Mouse (Mus musculus): Measurements from ENCODE around the gene Rgs6. TPM values are rescaled to one million over a fixed set of nuclear protein-coding genes. Genes with fewer than 3 reads are reported as not detected.

Gene Rgs6
- total RNA-seq, 1 experiment from 2014 or later = not detected

DNA sequence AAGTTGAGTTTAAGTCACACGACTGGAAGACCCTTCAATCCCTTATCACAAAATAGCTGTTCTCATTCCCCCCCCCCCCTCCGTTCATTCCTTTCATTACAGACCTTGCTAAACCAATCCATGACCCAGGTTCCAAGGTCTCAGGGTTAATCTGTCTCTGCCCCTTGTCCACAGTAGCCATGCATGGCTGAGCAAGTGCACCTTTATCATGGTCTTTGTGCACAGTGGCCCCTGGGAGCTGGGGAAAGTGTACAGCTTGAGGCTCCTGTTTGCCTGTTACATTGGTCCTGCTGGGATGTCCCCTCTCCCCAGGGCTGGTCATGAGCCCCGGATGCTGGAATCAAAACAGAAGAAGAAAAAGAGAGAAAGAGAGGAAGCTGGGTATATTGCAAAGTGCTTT lies 522.6 kb downstream of the Rgs6 start:
- ATAC-seq (replicated peaks; ENCODE audit: low read depth, poor library complexity, severe bottlenecking) = no peak

DNA sequence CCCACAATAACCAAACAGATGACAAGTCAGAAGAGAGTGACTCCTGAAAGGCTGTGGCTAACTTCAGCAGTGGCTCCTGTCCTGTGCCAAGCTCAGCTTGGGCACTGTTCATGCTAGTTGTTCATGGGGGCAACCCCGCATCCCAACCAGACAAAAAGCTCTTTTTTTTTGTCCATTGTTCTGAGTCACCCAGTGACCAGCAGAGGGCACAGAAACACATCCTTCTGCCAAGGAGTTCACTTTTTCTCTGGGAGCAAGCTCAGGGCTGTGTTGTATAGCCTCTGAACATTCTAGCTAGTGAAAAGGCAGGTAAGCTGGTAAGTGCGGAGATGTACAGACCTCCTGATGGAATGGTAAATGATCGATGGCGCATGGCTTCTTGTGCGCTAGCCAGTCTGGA lies 524.2 kb downstream of the Rgs6 start:
- ATAC-seq (replicated peaks; ENCODE audit: low read depth, poor library complexity, severe bottlenecking) = peak; percentile 43; the same call in 1 of the 2 replicates

DNA sequence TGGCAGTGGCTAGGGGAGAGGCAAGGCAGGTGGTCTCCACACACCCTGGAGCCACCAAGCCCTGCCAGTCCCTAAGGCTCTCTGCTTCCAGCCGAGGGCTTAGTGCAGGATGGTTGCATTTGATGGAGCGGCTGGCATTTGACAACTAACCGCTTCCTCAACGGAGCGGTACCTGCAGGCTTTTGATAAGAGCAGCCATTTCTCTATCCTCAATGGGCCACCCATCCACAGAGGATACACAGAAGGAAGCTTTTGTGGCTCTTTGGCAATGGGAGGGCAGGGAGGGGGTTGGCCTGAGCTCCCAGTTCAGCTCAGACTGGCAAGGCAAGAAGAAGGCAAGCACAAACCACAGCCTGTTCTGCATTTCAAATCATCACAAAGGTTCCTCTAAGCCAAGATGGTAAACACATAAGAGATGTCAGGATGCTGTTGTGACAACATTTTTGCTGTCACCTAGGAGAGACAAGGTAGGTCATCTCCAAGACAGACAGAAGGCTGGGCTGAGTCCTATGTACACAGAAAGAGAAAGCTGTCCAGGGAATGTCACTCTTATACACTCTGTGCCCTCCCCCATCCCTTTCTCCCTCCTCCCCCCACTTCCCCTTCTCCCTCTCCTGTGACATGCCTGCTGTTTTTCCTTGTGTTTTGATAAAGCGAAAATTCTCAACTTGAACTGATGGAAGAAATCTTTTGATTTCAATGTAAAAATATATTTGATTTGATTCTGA lies 525.0 kb downstream of the Rgs6 start:
- peak; percentile 83 for ATAC-seq (replicated peaks; ENCODE audit: low read depth, poor library complexity, severe bottlenecking)

DNA sequence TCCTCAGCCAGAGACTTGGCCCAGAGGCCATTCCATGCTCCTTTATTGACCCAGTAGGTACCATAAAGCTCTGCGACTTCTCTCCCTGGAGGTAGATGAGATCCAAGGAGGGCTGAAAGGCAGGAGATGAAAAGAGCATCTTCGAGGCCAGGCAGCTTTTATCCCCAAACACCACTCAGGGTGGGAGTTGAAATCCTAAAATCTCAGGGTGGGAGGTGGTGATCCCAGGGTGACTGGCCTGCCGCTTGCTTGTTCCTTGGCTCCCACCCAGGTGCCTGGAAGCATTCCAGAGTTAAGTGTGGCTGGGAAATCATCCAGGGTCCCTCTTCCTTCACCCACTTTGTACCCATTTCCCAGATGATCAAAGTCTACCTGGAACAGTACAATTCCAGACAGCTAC lies 525.9 kb downstream of the Rgs6 start:
- ATAC-seq (replicated peaks; ENCODE audit: low read depth, poor library complexity, severe bottlenecking) = no peak

DNA sequence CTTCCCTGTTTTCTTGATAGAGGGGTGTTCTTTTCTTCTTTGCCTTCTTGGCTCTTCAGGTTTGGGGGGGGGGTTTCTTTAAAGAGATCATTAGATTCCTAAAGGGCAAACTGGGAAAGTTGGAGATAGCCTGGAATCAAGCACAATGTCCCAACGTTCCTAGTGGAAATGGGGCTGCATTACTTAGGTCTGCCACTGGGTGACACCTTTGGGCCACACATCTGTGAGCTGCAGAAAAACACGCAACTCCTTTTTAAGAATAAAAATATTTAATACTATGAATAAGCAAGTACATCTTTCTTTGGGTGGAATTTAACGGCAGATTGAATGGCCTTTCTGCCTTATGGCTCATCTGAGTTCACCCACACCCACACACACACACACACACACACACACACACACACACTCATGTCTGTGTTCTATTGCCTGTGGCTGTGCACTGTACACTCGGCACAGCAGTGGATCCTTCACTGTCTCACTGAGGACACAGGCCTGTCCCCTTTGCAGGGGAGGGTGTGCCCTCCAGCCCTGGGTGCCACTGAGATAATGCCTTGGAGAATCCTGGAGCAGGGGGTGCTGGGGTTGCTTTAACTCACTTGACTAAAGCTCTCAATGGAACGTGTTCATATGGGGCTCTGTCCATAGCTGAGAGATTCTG lies 526.4 kb downstream of the Rgs6 start:
- peak; percentile 48; the same call in 1 of the 2 replicates for ATAC-seq (replicated peaks; ENCODE audit: low read depth, poor library complexity, severe bottlenecking)

DNA sequence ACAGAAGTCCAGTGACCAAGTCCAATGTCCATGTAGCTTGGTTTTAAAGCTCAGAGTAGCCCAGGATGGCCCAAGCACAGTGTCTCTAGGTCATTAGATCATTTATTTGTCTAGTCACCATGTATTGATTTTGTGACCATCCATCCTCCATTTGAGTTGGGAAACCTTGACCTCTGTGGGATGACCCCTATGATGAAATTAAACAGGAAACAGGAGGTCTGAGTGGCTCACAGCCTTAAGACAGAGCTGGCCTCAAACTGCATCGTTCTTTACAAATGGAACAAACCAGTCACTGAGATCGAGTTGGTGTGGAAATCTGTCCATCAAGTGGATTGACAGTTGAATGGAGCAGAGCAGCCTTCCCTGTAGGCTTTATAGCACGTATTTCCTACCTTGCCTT lies 536.0 kb downstream of the Rgs6 start:
- ATAC-seq (replicated peaks; ENCODE audit: low read depth, poor library complexity, severe bottlenecking) = no peak

DNA sequence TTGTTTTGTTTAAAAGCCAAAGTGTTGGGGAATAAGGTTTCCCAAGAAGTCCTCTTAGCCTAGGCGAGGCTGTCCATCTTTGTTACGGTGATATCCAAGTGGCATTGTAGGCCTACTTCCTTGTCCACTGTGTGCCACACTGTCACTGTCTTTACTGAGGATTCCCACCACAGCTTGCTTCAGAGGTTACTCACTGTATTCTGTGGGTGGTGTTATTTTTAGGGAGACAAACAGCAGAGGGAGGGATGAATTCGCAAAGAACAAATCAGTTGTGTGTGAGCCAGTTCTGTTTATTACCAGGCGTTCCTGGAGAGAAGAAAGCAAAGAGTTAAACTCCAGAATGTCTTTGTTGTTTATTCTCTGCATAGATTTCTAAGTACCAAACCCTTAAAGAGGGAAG lies 537.2 kb downstream of the Rgs6 start:
- ATAC-seq (replicated peaks; ENCODE audit: low read depth, poor library complexity, severe bottlenecking) = no peak

DNA sequence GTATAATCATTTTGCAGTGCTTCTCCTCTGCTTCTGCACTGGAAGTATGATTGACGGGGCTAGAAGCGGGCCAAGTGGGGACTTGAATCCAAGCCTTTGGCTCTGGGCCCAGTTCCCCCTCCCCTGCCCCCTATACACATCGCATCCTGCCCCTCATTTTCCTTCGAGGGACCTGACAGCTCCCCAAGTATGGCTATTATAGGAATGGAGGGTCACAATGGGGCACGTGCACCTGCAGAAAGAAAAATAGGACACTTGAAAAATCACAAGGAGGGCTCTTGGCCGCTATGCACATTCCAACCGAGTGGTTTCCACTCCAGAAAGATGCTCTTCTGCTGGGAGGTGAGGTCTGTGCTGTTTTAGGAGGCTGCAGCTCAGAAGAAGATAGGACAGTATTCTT lies 538.8 kb downstream of the Rgs6 start:
- ATAC-seq (replicated peaks; ENCODE audit: low read depth, poor library complexity, severe bottlenecking) = no peak

DNA sequence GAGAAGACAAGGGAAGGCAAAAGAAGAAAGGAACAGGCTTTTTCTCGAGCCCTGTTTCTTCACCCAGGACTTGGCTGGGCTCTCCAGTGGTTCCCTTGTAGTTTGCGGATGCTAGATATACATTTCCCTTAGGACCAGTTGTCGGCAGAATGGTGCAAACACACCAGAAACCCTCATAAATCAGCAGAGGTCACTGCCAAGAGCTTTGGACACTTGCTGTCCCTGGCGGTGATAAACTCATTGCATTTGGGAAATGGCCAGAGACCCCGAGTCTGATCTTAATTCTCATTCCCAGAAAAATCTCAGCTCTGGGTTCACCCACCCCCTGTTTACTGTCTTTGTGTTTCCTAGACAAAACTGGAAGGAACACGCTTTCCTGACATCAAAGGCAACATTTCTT lies 539.9 kb downstream of the Rgs6 start:
- no peak for ATAC-seq (replicated peaks; ENCODE audit: low read depth, poor library complexity, severe bottlenecking)

DNA sequence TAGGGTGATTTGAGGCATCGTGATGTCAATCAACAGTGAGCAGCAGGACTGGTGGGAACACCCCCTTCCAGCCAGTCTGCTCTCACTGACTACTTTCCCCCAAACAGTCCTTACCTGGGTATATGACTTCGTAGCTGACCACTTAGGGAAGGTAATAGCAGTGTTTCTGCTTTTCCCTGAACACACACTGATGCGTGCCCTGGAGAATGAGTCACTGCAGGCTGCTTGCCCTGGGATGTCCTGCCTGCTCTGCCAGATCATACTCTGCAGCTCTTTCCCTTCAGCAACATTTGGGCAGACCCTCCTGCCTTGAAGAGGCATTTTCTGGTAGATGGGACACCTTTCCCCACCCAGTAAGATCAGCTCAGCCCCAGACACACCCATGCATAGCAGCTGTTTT lies 540.5 kb downstream of the Rgs6 start:
- ATAC-seq (replicated peaks; ENCODE audit: low read depth, poor library complexity, severe bottlenecking) = no peak

DNA sequence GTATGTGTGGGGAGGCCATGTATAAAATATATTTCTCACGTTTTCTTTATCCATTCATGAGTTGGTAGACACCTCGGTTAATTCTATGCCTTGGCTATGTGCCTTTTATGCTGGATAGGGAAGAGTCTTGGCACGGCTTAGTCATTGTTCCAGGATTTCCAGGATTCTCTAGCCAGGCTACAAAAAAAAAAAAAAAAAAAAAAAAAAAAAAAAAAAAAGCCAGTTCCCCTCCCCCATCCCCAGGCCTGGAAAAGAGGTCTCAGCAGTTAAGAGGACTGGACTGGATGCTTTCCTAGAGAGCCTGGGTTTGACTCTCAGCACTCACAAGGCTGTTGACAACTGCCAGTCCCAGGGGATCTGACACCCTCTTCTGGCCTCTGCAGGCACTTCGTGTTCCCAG lies 543.3 kb downstream of the Rgs6 start:
- no peak for ATAC-seq (replicated peaks; ENCODE audit: low read depth, poor library complexity, severe bottlenecking)

DNA sequence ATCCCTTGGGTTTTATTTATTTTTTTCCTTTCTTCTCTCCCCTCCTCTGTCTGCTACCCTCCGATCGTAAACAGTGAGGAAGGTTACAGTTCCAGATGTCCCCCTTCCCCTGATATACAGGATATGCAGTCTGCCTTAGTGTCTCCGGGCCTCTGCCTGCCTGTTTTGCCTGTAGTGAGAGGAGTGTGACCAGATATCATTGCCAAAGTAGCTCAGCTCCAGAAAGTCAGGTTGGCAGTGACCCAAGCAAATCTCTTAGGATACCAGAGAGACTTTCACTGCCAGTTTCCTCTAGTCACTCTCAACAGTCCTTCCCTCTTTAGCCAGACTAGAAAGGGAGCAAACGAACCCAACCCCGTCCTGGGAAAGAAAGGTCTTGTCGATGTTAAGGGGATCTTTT lies 545.7 kb downstream of the Rgs6 start:
- ATAC-seq (replicated peaks; ENCODE audit: low read depth, poor library complexity, severe bottlenecking) = no peak

DNA sequence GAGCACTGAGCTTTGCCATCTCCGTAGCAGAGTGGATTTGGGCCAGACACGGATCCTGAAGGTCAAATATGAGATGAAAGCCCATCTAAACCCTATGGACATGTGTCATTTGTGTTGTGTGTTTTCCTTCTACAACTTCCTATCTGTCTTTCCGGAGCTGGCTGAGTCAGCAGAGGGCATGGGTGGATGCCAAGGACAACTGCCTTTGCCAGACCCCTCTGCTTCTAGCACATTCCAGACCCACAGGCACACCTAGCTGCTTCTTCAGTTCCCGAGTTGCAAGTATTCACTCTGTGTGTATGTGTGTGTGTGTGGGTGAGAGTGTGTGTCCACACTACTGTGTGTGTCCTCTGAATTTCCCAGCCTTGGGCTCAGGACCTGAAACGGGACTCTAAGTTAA lies 547.9 kb downstream of the Rgs6 start:
- ATAC-seq (replicated peaks; ENCODE audit: low read depth, poor library complexity, severe bottlenecking) = no peak

DNA sequence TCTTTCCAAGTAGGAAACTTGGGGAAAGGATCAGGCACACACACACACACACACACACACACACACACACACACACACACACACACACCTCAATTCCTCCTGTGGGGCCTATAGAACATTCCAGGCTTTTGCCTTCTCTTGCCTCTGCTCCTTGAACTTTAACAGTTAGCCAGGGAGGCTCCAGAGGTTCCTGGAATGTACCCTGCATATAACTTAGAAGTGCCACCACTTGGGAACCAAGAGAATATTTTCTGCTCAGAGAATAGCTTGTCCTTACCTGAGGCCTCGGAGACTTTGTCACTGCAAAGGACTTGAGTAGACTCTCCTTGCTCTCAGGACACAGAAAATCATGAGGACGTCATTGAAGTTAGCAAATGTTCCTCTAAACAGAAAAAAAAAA lies 548.4 kb downstream of the Rgs6 start:
- no peak for ATAC-seq (replicated peaks; ENCODE audit: low read depth, poor library complexity, severe bottlenecking)

DNA sequence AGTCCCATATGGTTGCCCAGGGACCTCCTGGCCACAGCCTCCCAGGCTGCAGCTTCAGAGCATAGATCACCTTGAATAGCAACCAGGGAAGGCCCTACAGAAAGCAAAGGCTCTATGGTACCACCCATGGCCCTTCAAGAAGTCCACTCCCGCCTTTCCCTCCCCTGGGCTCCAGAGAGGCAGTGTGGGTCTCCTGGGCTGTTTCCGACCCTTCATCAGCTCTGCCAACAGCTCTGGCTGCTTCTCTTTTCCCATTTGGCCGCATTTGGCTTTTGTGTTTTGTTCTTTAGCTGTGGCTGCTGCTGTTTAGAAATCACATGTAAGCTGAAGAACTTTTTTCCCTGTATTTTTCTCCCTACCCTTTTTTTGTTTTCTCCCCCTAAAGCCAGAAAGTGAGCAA lies 548.9 kb downstream of the Rgs6 start:
- no peak for ATAC-seq (replicated peaks; ENCODE audit: low read depth, poor library complexity, severe bottlenecking)

DNA sequence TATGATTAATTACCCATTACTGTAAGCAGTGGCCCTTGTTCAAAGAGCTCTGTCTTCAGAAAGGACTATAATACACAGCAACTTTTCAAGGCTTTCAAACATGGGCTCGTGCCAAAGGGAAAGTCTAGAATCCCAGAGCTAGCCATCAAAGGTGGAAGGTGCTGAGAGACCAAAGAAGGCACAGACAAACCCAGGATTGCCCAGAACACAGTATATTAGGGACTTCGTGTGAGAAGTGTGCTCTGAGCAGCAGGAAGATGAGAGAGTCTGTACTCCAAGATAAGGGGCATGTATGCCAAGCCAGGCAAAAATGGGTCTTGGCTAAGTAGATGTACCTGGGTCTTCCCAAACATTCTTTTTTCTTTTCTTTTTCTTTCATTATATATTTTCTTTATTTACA lies 553.1 kb downstream of the Rgs6 start:
- ATAC-seq (replicated peaks; ENCODE audit: low read depth, poor library complexity, severe bottlenecking) = peak; percentile 83

DNA sequence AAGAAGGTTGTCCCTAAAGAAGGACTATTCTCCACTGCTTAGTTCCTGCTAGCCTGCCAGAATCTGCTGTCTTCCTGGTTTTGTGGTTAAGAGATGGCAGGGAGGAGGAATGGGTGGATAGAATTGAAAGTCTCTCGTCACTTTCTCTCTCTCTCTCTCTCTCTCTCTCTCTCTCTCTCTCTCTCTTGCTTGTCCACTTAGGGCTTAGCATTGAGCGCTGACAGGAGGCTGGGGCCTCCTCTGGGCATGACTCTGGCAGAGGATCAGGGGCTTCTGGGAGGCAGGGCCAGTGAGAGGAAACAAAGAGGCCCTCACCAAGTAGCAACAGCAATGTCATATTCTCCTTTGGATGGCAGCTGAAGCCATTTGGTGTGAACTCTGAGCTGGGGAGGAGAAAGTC lies 554.4 kb downstream of the Rgs6 start:
- ATAC-seq (replicated peaks; ENCODE audit: low read depth, poor library complexity, severe bottlenecking) = no peak

DNA sequence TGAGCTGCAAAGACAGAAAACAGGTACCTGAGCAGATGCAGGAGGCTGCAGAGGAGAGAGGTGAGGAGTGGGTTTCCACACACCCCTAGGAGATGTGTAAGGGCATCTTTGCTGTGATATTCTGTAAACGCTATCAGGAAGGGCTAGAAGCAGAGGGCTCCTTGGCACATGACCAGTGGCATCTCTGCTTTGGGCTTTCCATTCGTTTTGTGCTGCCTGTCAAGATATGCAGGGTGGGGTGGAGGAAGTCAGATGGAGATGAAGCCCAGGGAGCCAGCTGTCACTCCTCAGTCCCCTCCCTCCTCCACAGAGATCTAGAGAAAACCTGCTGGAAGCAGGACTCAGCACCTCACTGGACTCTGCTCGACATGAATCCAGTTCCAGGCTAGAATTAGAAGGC lies 555.0 kb downstream of the Rgs6 start:
- ATAC-seq (replicated peaks; ENCODE audit: low read depth, poor library complexity, severe bottlenecking) = peak; percentile 74

DNA sequence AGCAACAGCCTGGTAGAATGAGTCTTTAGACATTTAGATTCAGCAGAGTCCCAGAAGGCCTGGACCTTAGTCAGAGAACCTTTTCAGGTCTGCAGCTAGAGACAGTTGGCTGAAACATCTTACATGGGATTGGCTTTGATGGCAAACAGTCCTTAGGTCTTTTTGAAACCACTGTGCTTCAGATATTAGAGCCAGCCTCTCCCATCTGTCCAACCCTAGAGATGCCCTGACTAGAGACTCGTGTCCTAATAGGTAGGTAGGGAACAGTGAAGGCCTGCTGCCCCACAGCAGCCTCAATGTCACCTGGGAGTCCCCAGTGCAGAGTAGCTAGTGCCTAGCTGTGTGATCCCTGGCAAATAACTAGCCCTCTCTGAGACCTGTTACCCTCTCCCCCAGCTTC lies 555.5 kb downstream of the Rgs6 start:
- no peak for ATAC-seq (replicated peaks; ENCODE audit: low read depth, poor library complexity, severe bottlenecking)

DNA sequence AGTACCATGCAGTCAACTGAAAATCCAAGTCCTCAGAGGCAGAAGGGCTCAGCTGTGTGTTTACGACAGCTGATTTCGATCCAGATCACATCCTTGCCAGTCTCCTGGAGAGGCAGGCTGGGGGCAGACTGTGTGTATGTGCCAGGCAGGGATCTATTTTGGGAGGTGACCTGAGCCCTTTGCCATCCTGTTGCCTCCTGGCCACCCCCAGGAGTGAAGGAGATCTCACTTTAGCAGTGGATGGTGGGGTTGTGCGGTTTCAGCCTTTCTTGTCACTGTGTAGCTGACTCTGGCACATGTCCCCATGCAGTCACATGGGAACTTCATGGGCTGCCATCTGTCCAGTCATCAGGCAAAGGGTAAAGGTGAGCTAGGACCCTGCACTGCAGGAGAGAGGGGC lies 557.0 kb downstream of the Rgs6 start:
- no peak for ATAC-seq (replicated peaks; ENCODE audit: low read depth, poor library complexity, severe bottlenecking)

DNA sequence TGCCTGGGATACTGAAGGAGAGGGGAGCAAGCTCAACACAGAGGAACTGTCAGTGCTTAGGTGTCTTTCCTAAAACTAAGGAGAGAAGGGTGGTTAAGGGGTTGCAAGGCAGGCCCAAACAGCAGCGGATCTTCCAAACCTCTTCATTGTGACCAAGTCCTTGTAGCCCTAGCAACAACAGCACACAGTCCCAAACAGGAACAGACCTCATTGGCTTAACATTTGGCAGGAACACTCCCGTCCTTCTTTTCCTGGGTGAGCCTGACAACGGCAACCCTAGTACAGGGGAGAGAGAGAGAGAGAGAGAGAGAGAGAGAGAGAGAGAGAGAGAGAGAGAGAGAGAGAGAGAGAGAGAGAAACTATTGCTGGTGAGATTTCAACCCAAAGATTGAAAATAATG lies 557.8 kb downstream of the Rgs6 start:
- ATAC-seq (replicated peaks; ENCODE audit: low read depth, poor library complexity, severe bottlenecking) = no peak

DNA sequence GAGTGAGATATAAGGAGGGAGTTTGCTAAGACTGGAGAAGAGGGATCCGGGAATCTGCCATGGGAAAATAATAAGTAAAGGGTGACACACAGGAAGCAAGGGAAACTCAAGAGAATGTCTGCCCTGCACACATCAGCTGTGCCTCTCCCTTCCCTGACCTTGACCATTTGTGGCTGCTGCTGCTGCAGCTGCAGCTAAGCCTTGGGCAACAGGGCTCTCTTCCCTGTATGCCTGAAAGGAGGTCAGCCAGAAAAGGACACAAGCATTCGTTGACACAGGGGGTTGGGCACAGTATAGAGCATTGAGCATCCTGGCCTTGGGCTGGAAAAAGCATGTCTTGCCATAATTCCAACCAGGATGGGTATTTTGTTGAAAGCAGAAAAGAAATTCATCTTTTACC lies 558.8 kb downstream of the Rgs6 start:
- ATAC-seq (replicated peaks; ENCODE audit: low read depth, poor library complexity, severe bottlenecking) = no peak
